20 mouse cellular contexts compared by ENCODE assay signal in genomic region chr10:17261192-17261824, GRCm38 (mm10).
DNase-seq lines count a peak whose midpoint lies in the region; ATAC-seq lines count a peak whose summit lies in the region.
"Had no signal": no experiment of that assay in that cellular context is flagged by ENCODE, and none has a peak within 500 bp of the region (broad histone marks: within the 10 kb centered on the region; RNA-seq: fewer than 3 reads in every experiment).

No protein-coding gene starts in this region.

- ATAC-seq in kidney, embryonic 16.5 days (ENCODE audit: low FRiP score, low TSS enrichment): peak; percentile 70; the same call in 1 of the 2 replicates
- ATAC-seq in limb, embryonic 11.5 days (ENCODE audit: insufficient number of reproducible peaks, low FRiP score, low TSS enrichment, low read depth): peak; percentile 93
- ATAC-seq in limb, embryonic 15.5 days (ENCODE audit: insufficient number of reproducible peaks, low FRiP score, low TSS enrichment, low read depth): 0 out of 2 replicates have a peak, but pooled peaks have one; percentile 48
- ATAC-seq: forebrain, embryonic 15.5 days had no signal

- no peak overlapping the region for H3K4me2 ChIP-seq in kidney, embryonic 16.5 days (replicated peaks; ENCODE audit: low read depth, low read length)
- no peak overlapping the region for H3K4me2 ChIP-seq in limb, embryonic 11.5 days (ENCODE audit: low read depth, severe bottlenecking)
- H3K4me2 ChIP-seq in limb, embryonic 15.5 days: no peak overlapping the region
- H3K4me2 ChIP-seq: embryonic facial prominence, embryonic 12.5 days; forebrain, embryonic 15.5 days; heart, embryonic 11.5 days; heart, embryonic 15.5 days; hindbrain, embryonic 14.5 days had no signal

- WGBS in kidney, embryonic 16.5 days: 12% methylated on average over 4 of the region's 4 CpGs
- WGBS in limb, embryonic 11.5 days: 9% methylated on average over 4 of the region's 4 CpGs
- 17% methylated on average over 4 of the region's 4 CpGs for WGBS in limb, embryonic 15.5 days
- WGBS in hindbrain, embryonic 10.5 days: 68% methylated on average over 4 of the region's 4 CpGs

- peak overlapping the region; percentile 60 for H3K27ac ChIP-seq in kidney, embryonic 16.5 days (ENCODE audit: low read length)
- H3K27ac ChIP-seq in limb, embryonic 11.5 days (replicated peaks; ENCODE audit: low read depth, low read length): peak overlapping the region; percentile 30; the same call in 1 of the 2 replicates
- no peak overlapping the region for H3K27ac ChIP-seq in limb, embryonic 15.5 days
- no peak overlapping the region for H3K27ac ChIP-seq in hindbrain, embryonic 10.5 days
- H3K27ac ChIP-seq: embryonic facial prominence, embryonic 12.5 days; forebrain, embryonic 15.5 days; heart, embryonic 15.5 days; hindbrain, embryonic 14.5 days had no signal

- H3K27me3 ChIP-seq in kidney, embryonic 16.5 days (ENCODE audit: insufficient read depth, low read length): no peaks in the 10 kb centered on the region
- H3K27me3 ChIP-seq in limb, embryonic 11.5 days (ENCODE audit: control insufficient read depth, insufficient read depth, low read length): no peaks in the 10 kb centered on the region
- H3K27me3 ChIP-seq in limb, embryonic 15.5 days: no peaks in the 10 kb centered on the region
- no peaks in the 10 kb centered on the region for H3K27me3 ChIP-seq in hindbrain, embryonic 10.5 days (ENCODE audit: insufficient read depth, poor library complexity, severe bottlenecking)
- H3K27me3 ChIP-seq: embryonic facial prominence, embryonic 12.5 days; forebrain, embryonic 15.5 days; heart, embryonic 15.5 days had no signal

- peak; percentile 42 for DNase-seq in embryo, embryonic 11.5 days (ENCODE audit: low read depth, low spot score)
- no peak for DNase-seq in embryo, embryonic 11 days
- no peak for DNase-seq in kidney, postnatal 10 days
- DNase-seq in limb, embryonic 11.5 days (ENCODE audit: low spot score): peak; percentile 70
- no peak for DNase-seq in hindbrain, embryonic 10.5 days (ENCODE audit: low spot score)
- no peak for DNase-seq in urinary bladder, postnatal 4 days (ENCODE audit: low spot score in 2 of 2)
- DNase-seq: adrenal gland, postnatal 10 days; cerebellum, adult 11 months; cerebellum, adult 8-10 months; cerebellum, postnatal 14 days; gastrocnemius, postnatal 10 days; heart, adult 18-20 months; heart, postnatal 14 days had no signal

- H3K9ac ChIP-seq in kidney, embryonic 16.5 days (replicated peaks; ENCODE audit: low read length): no peak overlapping the region
- no peak overlapping the region for H3K9ac ChIP-seq in limb, embryonic 11.5 days (ENCODE audit: low read length)
- H3K9ac ChIP-seq in limb, embryonic 15.5 days: no peak overlapping the region
- H3K9ac ChIP-seq: embryonic facial prominence, embryonic 12.5 days; forebrain, embryonic 15.5 days; heart, embryonic 15.5 days; hindbrain, embryonic 14.5 days had no signal

- H3K4me3 ChIP-seq in kidney, embryonic 16.5 days (ENCODE audit: low read length): no peak overlapping the region
- H3K4me3 ChIP-seq in limb, embryonic 11.5 days (ENCODE audit: low read depth, low read length): no peak overlapping the region
- H3K4me3 ChIP-seq in limb, embryonic 15.5 days: no peak overlapping the region
- no peak overlapping the region for H3K4me3 ChIP-seq in hindbrain, embryonic 10.5 days
- H3K4me3 ChIP-seq: embryonic facial prominence, embryonic 12.5 days; forebrain, embryonic 15.5 days; heart, embryonic 15.5 days had no signal

- peaks cover 33% of the 10 kb centered on the region for H3K4me1 ChIP-seq in kidney, embryonic 16.5 days (ENCODE audit: insufficient read depth, low read length)
- peaks cover 13% of the 10 kb centered on the region for H3K4me1 ChIP-seq in limb, embryonic 11.5 days (ENCODE audit: control insufficient read depth, insufficient read depth, low read length)
- peaks cover 9% of the 10 kb centered on the region for H3K4me1 ChIP-seq in limb, embryonic 15.5 days
- H3K4me1 ChIP-seq in hindbrain, embryonic 10.5 days (replicated peaks): no peaks in the 10 kb centered on the region
- H3K4me1 ChIP-seq: heart, embryonic 15.5 days had no signal

- H3K36me3 ChIP-seq in kidney, embryonic 16.5 days (ENCODE audit: insufficient read depth, low read length): no peaks in the 10 kb centered on the region
- H3K36me3 ChIP-seq in limb, embryonic 11.5 days (ENCODE audit: control insufficient read depth, insufficient read depth, low read length): no peaks in the 10 kb centered on the region
- no peaks in the 10 kb centered on the region for H3K36me3 ChIP-seq in limb, embryonic 15.5 days
- 0 out of 2 replicates have a peak, but pooled peaks cover 4% of the 10 kb centered on the region for H3K36me3 ChIP-seq in hindbrain, embryonic 10.5 days
- H3K36me3 ChIP-seq: embryonic facial prominence, embryonic 12.5 days; forebrain, embryonic 15.5 days; heart, embryonic 15.5 days had no signal

- H3K9me3 ChIP-seq in kidney, embryonic 16.5 days (ENCODE audit: low read length): no peaks in the 10 kb centered on the region
- no peaks in the 10 kb centered on the region; the same call in 1 of the 2 replicates for H3K9me3 ChIP-seq in limb, embryonic 11.5 days (ENCODE audit: control insufficient read depth, low read length)
- H3K9me3 ChIP-seq in limb, embryonic 15.5 days: no peaks in the 10 kb centered on the region
- peaks cover 7% of the 10 kb centered on the region; the same call in 1 of the 2 replicates for H3K9me3 ChIP-seq in hindbrain, embryonic 10.5 days
- H3K9me3 ChIP-seq: forebrain, embryonic 15.5 days; heart, embryonic 15.5 days had no signal

Comparison
In these comparisons a context has a peak if more than half of its experiments do, and no peak if none do; other contexts are left out.
1. DNase-seq: peak in embryo, embryonic 11.5 days (single experiment) and limb, embryonic 11.5 days (single experiment); none in embryo, embryonic 11 days (single experiment), kidney, postnatal 10 days (single experiment), hindbrain, embryonic 10.5 days (single experiment) and urinary bladder, postnatal 4 days (0 of 2).
2. H3K27ac ChIP-seq: peak in kidney, embryonic 16.5 days (single experiment) and limb, embryonic 11.5 days (single experiment); none in limb, embryonic 15.5 days (single experiment) and hindbrain, embryonic 10.5 days (single experiment).
3. Peak in every context shown above with its lines, with median percentiles within 50 percentile points of each other: ATAC-seq.